Mouse (Mus musculus): ENCODE measurements around the gene Hemgn. TPM values are rescaled to one million over a fixed set of nuclear protein-coding genes. Genes with fewer than 3 reads are reported as not detected.
A peak's percentile ranks its signal among the peaks of the same experiment; 100 is the strongest.

Gene Hemgn
- polyA plus RNA-seq, 1 experiment from 2014 or later = 0.47 TPM

- 20% methylated on average over 3 of the region's 3 CpGs for WGBS
- Histone ChIP-seq H3K27me3 (replicated peaks; ENCODE audit: control insufficient read depth, insufficient read depth, low read length) (peaks cover 97% of the 10 kb centered on the region), H3K4me2 (ENCODE audit: low read depth, low read length) (no peak overlapping the region), H3K36me3 (ENCODE audit: control insufficient read depth, insufficient read depth, low read length) (no peaks in the 10 kb centered on the region), H3K27ac (replicated peaks; ENCODE audit: low read depth, low read length) (no peak overlapping the region), H3K9ac (ENCODE audit: low read depth, low read length) (no peak overlapping the region), H3K4me3 (ENCODE audit: low read depth, low read length) (peak overlapping the region; percentile 43), H3K9me3 (ENCODE audit: control insufficient read depth, low read length) (no peaks in the 10 kb centered on the region), H3K4me1 (ENCODE audit: control insufficient read depth, insufficient read depth, low read length) (no peaks in the 10 kb centered on the region; the same call in 1 of the 2 replicates)
- ATAC-seq (ENCODE audit: low read depth) (no peak), DNase-seq (ENCODE audit: low spot score) (no peak)
These were observed 67.6 kb downstream of the Hemgn start for GRCm38 (mm10) chr4:46345773-46346100.

- H3K9ac ChIP-seq (ENCODE audit: low read depth, low read length) = peak overlapping the region; percentile 30
- WGBS = 3% methylated on average over 39 of the region's 67 CpGs
- H3K4me3 ChIP-seq (ENCODE audit: low read depth, low read length) = peak overlapping the region; percentile 43
- H3K36me3 ChIP-seq (ENCODE audit: control insufficient read depth, insufficient read depth, low read length) = no peaks in the 10 kb centered on the region
- peaks cover 97% of the 10 kb centered on the region for H3K27me3 ChIP-seq (replicated peaks; ENCODE audit: control insufficient read depth, insufficient read depth, low read length)
- ATAC-seq (ENCODE audit: low read depth) (no peak), DNase-seq (ENCODE audit: low spot score) (no peak)
- H3K27ac ChIP-seq (replicated peaks; ENCODE audit: low read depth, low read length) = no peak overlapping the region
- H3K9me3 ChIP-seq (ENCODE audit: control insufficient read depth, low read length) = no peaks in the 10 kb centered on the region
- peak overlapping the region; percentile 58 for H3K4me2 ChIP-seq (ENCODE audit: low read depth, low read length)
- H3K4me1 ChIP-seq (ENCODE audit: control insufficient read depth, insufficient read depth, low read length) = no peaks in the 10 kb centered on the region; the same call in 1 of the 2 replicates
These were observed 68.1 kb downstream of the Hemgn start for GRCm38 (mm10) chr4:46345056-46345772.

- peak; percentile 37; the same call in 1 of the 2 replicates for ATAC-seq (ENCODE audit: low read depth)
- Histone ChIP-seq H3K4me2 (ENCODE audit: low read depth, low read length) (peak overlapping the region; percentile 58), H3K27me3 (replicated peaks; ENCODE audit: control insufficient read depth, insufficient read depth, low read length) (peaks cover 97% of the 10 kb centered on the region), H3K9me3 (ENCODE audit: control insufficient read depth, low read length) (no peaks in the 10 kb centered on the region), H3K4me1 (ENCODE audit: control insufficient read depth, insufficient read depth, low read length) (no peaks in the 10 kb centered on the region; the same call in 1 of the 2 replicates), H3K4me3 (ENCODE audit: low read depth, low read length) (peak overlapping the region; percentile 43), H3K36me3 (ENCODE audit: control insufficient read depth, insufficient read depth, low read length) (no peaks in the 10 kb centered on the region), H3K9ac (ENCODE audit: low read depth, low read length) (peak overlapping the region; percentile 30; the same call in 1 of the 2 replicates), H3K27ac (replicated peaks; ENCODE audit: low read depth, low read length) (no peak overlapping the region)
- no peak for DNase-seq (ENCODE audit: low spot score)
- 1% methylated on average over 27 of the region's 51 CpGs for WGBS
These were observed 69.0 kb downstream of the Hemgn start for GRCm38 (mm10) chr4:46344288-46344687.

Other genes starting within 250 kb of the Hemgn start
- 21.0 and 26.0 TPM in 2 replicates for gene Xpa, start 217.2 kb downstream of the Hemgn start, polyA plus RNA-seq (2014; fragmentation: Nextera tagmentation; extraction: Ambion mirVana)
- gene Foxe1, start 69.9 kb downstream of the Hemgn start, polyA plus RNA-seq (2014; fragmentation: Nextera tagmentation; extraction: Ambion mirVana) = 1.6 and 1.7 TPM in 2 replicates
- gene Trmo, start 24.1 kb downstream of the Hemgn start, polyA plus RNA-seq (2014; fragmentation: Nextera tagmentation; extraction: Ambion mirVana) = 8.8 and 10.0 TPM in 2 replicates
- gene Anp32b, start 37.4 kb upstream of the Hemgn start, polyA plus RNA-seq (2014; fragmentation: Nextera tagmentation; extraction: Ambion mirVana) = 238 and 251 TPM in 2 replicates
- gene Nans, start 75.7 kb upstream of the Hemgn start, polyA plus RNA-seq (2014; fragmentation: Nextera tagmentation; extraction: Ambion mirVana) = 75.3 and 79.9 TPM in 2 replicates
- gene Trim14, start 122.6 kb upstream of the Hemgn start, polyA plus RNA-seq (2014; fragmentation: Nextera tagmentation; extraction: Ambion mirVana) = 2.9 and 4.0 TPM in 2 replicates
- gene Coro2a, start 188.7 kb upstream of the Hemgn start, polyA plus RNA-seq (2014; fragmentation: Nextera tagmentation; extraction: Ambion mirVana) = 4.0 and 5.0 TPM in 2 replicates
- gene Tbc1d2, start 236.7 kb upstream of the Hemgn start, polyA plus RNA-seq (2014; fragmentation: Nextera tagmentation; extraction: Ambion mirVana) = 1.8 TPM in 2 replicates